Comparison of ENCODE assay signal across 29 mouse cellular contexts in genomic region chr9:121696626-121697025, GRCm38 (mm10). TPM values are rescaled to one million over a fixed set of nuclear protein-coding genes. Genes with fewer than 3 reads are reported as not detected.
DNase-seq lines count a peak whose midpoint lies in the region; ATAC-seq and TF ChIP-seq lines count a peak whose summit lies in the region.
"Had no signal": no experiment of that assay in that cellular context is flagged by ENCODE, and none has a peak within 500 bp of the region (broad histone marks: within the 10 kb centered on the region; RNA-seq: fewer than 3 reads in every experiment).

No protein-coding gene starts in this region.

- 0 out of 2 replicates have a peak, but pooled peaks cover 2% of the 10 kb centered on the region for H3K36me3 ChIP-seq in kidney, postnatal 0 days (ENCODE audit: insufficient read depth, low read length)
- H3K36me3 ChIP-seq in midbrain, embryonic 11.5 days (ENCODE audit: control insufficient read depth, insufficient read depth, low read length) = no peaks in the 10 kb centered on the region
- H3K36me3 ChIP-seq in midbrain, embryonic 10.5 days = peaks cover 70% of the 10 kb centered on the region
- peaks cover 16% of the 10 kb centered on the region; the same call in 1 of the 2 replicates for H3K36me3 ChIP-seq in heart, embryonic 12.5 days

- no peaks in the 10 kb centered on the region for H3K9me3 ChIP-seq in kidney, postnatal 0 days (replicated peaks; ENCODE audit: low read length)
- H3K9me3 ChIP-seq in midbrain, embryonic 11.5 days (ENCODE audit: control insufficient read depth, low read length) = no peaks in the 10 kb centered on the region
- H3K9me3 ChIP-seq in midbrain, embryonic 10.5 days (replicated peaks) = peaks cover 6% of the 10 kb centered on the region
- H3K9me3 ChIP-seq in heart, embryonic 12.5 days (replicated peaks) = peaks cover 4% of the 10 kb centered on the region; the same call in 1 of the 2 replicates
- H3K9me3 ChIP-seq: hindbrain, embryonic 13.5 days; intestine, embryonic 15.5 days; midbrain, embryonic 13.5 days; neural tube, embryonic 12.5 days had no signal

- DNase-seq in kidney, postnatal 0 days (ENCODE audit: low spot score) = no peak
- no peak for DNase-seq in kidney, postnatal 36 days
- no peak for DNase-seq in midbrain, embryonic 11.5 days (ENCODE audit: low spot score, missing footprints)
- no peak for DNase-seq in midbrain, embryonic 10.5 days (ENCODE audit: low spot score)
- peak; percentile 37 for DNase-seq in lung, postnatal 36 days
- DNase-seq in left cerebral cortex, adult 18-20 months (ENCODE audit: low spot score in 2 of 2) = no peak
- DNase-seq: adrenal gland, adult 2 months; cerebellum, adult 11-12 months; cerebellum, postnatal 10 days; gastrocnemius, postnatal 14 days; heart, adult 18-20 months; kidney, adult 8-10 months; kidney, postnatal 14 days; layer of hippocampus, postnatal 36 days; thymus, postnatal 25 days had no signal

- H3K4me1 ChIP-seq in kidney, postnatal 0 days (replicated peaks; ENCODE audit: insufficient read depth, low read length) = no peaks in the 10 kb centered on the region
- H3K4me1 ChIP-seq in midbrain, embryonic 11.5 days (ENCODE audit: control insufficient read depth, insufficient read depth, low read length) = no peaks in the 10 kb centered on the region
- peaks cover 2% of the 10 kb centered on the region; the same call in 1 of the 2 replicates for H3K4me1 ChIP-seq in midbrain, embryonic 10.5 days
- 0 out of 2 replicates have a peak, but pooled peaks cover 5% of the 10 kb centered on the region for H3K4me1 ChIP-seq in heart, embryonic 12.5 days (replicated peaks)
- H3K4me1 ChIP-seq: embryonic facial prominence, embryonic 13.5 days; hindbrain, embryonic 13.5 days; intestine, embryonic 15.5 days; neural tube, embryonic 12.5 days had no signal

- peak; percentile 7; the same call in 1 of the 2 replicates for ATAC-seq in kidney, postnatal 0 days (replicated peaks; ENCODE audit: low FRiP score, low read depth)
- peak; percentile 30; the same call in 1 of the 2 replicates for ATAC-seq in midbrain, embryonic 11.5 days (ENCODE audit: low FRiP score)
- no peak for ATAC-seq in heart, embryonic 12.5 days (ENCODE audit: insufficient number of reproducible peaks, low FRiP score)
- ATAC-seq: forebrain, embryonic 14.5 days had no signal

- 87% methylated on average over 9 of the region's 9 CpGs for WGBS in kidney, postnatal 0 days
- WGBS in midbrain, embryonic 11.5 days = 93% methylated on average over 9 of the region's 9 CpGs
- WGBS in midbrain, embryonic 10.5 days = 96% methylated on average over 9 of the region's 9 CpGs
- WGBS in heart, embryonic 12.5 days = 90% methylated on average over 9 of the region's 9 CpGs

- H3K4me3 ChIP-seq in kidney, postnatal 0 days (replicated peaks; ENCODE audit: low read depth, low read length) = no peak overlapping the region
- H3K4me3 ChIP-seq in midbrain, embryonic 11.5 days (ENCODE audit: low read depth, low read length) = no peak overlapping the region
- no peak overlapping the region for H3K4me3 ChIP-seq in midbrain, embryonic 10.5 days
- no peak overlapping the region for H3K4me3 ChIP-seq in heart, embryonic 12.5 days
- H3K4me3 ChIP-seq: embryonic facial prominence, embryonic 13.5 days; hindbrain, embryonic 13.5 days; intestine, embryonic 15.5 days; layer of hippocampus, adult 2 months; midbrain, embryonic 13.5 days; neural tube, embryonic 12.5 days had no signal

- no peak for TF ChIP-seq CTCF in kidney, postnatal 0 days (IDR thresholded peaks at IDR 0.05; ENCODE audit: low read depth)

- H3K27ac ChIP-seq in kidney, postnatal 0 days = no peak overlapping the region
- no peak overlapping the region for H3K27ac ChIP-seq in midbrain, embryonic 11.5 days (ENCODE audit: low read depth, low read length)
- no peak overlapping the region for H3K27ac ChIP-seq in midbrain, embryonic 10.5 days (replicated peaks)
- no peak overlapping the region for H3K27ac ChIP-seq in heart, embryonic 12.5 days (ENCODE audit: poor library complexity, severe bottlenecking)
- H3K27ac ChIP-seq: embryonic facial prominence, embryonic 13.5 days; hindbrain, embryonic 13.5 days; intestine, embryonic 15.5 days; layer of hippocampus, adult 2 months; liver, embryonic 14.5 days; midbrain, embryonic 13.5 days; neural tube, embryonic 12.5 days had no signal

- H3K4me2 ChIP-seq in kidney, postnatal 0 days (ENCODE audit: low read length) = no peak overlapping the region
- no peak overlapping the region for H3K4me2 ChIP-seq in midbrain, embryonic 11.5 days
- no peak overlapping the region for H3K4me2 ChIP-seq in heart, embryonic 12.5 days
- H3K4me2 ChIP-seq: embryonic facial prominence, embryonic 13.5 days; hindbrain, embryonic 13.5 days; intestine, embryonic 15.5 days; midbrain, embryonic 13.5 days; neural tube, embryonic 12.5 days had no signal

- no peaks in the 10 kb centered on the region for H3K27me3 ChIP-seq in kidney, postnatal 0 days (ENCODE audit: insufficient read depth, low read length)
- H3K27me3 ChIP-seq in midbrain, embryonic 11.5 days (ENCODE audit: control insufficient read depth, insufficient read depth, low read length) = no peaks in the 10 kb centered on the region
- no peaks in the 10 kb centered on the region for H3K27me3 ChIP-seq in midbrain, embryonic 10.5 days (ENCODE audit: low read depth, poor library complexity, severe bottlenecking)
- H3K27me3 ChIP-seq in heart, embryonic 12.5 days (replicated peaks) = no peaks in the 10 kb centered on the region
- H3K27me3 ChIP-seq: embryonic facial prominence, embryonic 13.5 days; hindbrain, embryonic 13.5 days; intestine, embryonic 15.5 days; midbrain, embryonic 13.5 days; neural tube, embryonic 12.5 days had no signal

- no peak overlapping the region for H3K9ac ChIP-seq in kidney, postnatal 0 days (ENCODE audit: low read depth, low read length)
- no peak overlapping the region for H3K9ac ChIP-seq in midbrain, embryonic 11.5 days (ENCODE audit: low read length)
- H3K9ac ChIP-seq in heart, embryonic 12.5 days = no peak overlapping the region
- H3K9ac ChIP-seq: embryonic facial prominence, embryonic 13.5 days; hindbrain, embryonic 13.5 days; intestine, embryonic 15.5 days; liver, embryonic 14.5 days; midbrain, embryonic 13.5 days; neural tube, embryonic 12.5 days had no signal

RNA-seq across cellular contexts. Expression of gene Sec22c, which starts 8.7 kb away (rescaled TPM):
- polyA plus RNA-seq in kidney, postnatal 0 days (2015; fragmentation: Nextera tagmentation; extraction: Ambion mirVana) = 7.4 and 8.1 TPM in 2 replicates
- polyA plus RNA-seq in midbrain, embryonic 11.5 days (2014; fragmentation: Nextera tagmentation; extraction: Ambion mirVana) = 16.9 and 18.2 TPM in 2 replicates
- 18.4 and 21.9 TPM in 2 replicates for polyA plus RNA-seq in midbrain, embryonic 10.5 days (2016; fragmentation: Nextera tagmentation; extraction: Ambion mirVana)
- polyA plus RNA-seq in heart, embryonic 12.5 days (2016; fragmentation: Nextera tagmentation; extraction: Ambion mirVana) = 5.8 and 6.2 TPM in 2 replicates
- 10 to 100 TPM; 28.9 to 29.4 TPM for total RNA-seq in left cerebral cortex, adult 18-20 months (2021)

RNA-seq across cellular contexts. Expression of gene Ss18l2, which starts 13.5 kb away (rescaled TPM):
- polyA plus RNA-seq in kidney, postnatal 0 days (2015; fragmentation: Nextera tagmentation; extraction: Ambion mirVana) = 176 and 194 TPM in 2 replicates
- 100 and 106 TPM in 2 replicates for polyA plus RNA-seq in midbrain, embryonic 11.5 days (2014; fragmentation: Nextera tagmentation; extraction: Ambion mirVana)
- 91.8 and 103 TPM in 2 replicates for polyA plus RNA-seq in midbrain, embryonic 10.5 days (2016; fragmentation: Nextera tagmentation; extraction: Ambion mirVana)
- polyA plus RNA-seq in heart, embryonic 12.5 days (2016; fragmentation: Nextera tagmentation; extraction: Ambion mirVana) = 145 and 152 TPM in 2 replicates
- 10 to 100 TPM; 73.2 to 83.3 TPM for total RNA-seq in left cerebral cortex, adult 18-20 months (2021)

RNA-seq across cellular contexts. Expression of gene Nktr, which starts 22.3 kb away (rescaled TPM):
- polyA plus RNA-seq in kidney, postnatal 0 days (2015; fragmentation: Nextera tagmentation; extraction: Ambion mirVana) = 42.8 and 44.7 TPM in 2 replicates
- polyA plus RNA-seq in midbrain, embryonic 11.5 days (2014; fragmentation: Nextera tagmentation; extraction: Ambion mirVana) = 61.6 and 70.4 TPM in 2 replicates
- 56.1 and 59.5 TPM in 2 replicates for polyA plus RNA-seq in midbrain, embryonic 10.5 days (2016; fragmentation: Nextera tagmentation; extraction: Ambion mirVana)
- 53.6 and 61.4 TPM in 2 replicates for polyA plus RNA-seq in heart, embryonic 12.5 days (2016; fragmentation: Nextera tagmentation; extraction: Ambion mirVana)
- 100 to 1,000 TPM; 103 to 112 TPM for total RNA-seq in left cerebral cortex, adult 18-20 months (2021)

RNA-seq across cellular contexts. Expression of gene Vipr1, which starts 54.1 kb away (rescaled TPM):
- 0.13 and 0.17 TPM in 2 replicates for polyA plus RNA-seq in kidney, postnatal 0 days (2015; fragmentation: Nextera tagmentation; extraction: Ambion mirVana)
- polyA plus RNA-seq in midbrain, embryonic 11.5 days (2014; fragmentation: Nextera tagmentation; extraction: Ambion mirVana) = 0.41 and 0.44 TPM in 2 replicates
- polyA plus RNA-seq in midbrain, embryonic 10.5 days (2016; fragmentation: Nextera tagmentation; extraction: Ambion mirVana) = 0.35 and 0.80 TPM in 2 replicates
- 0.15 and 0.21 TPM in 2 replicates for polyA plus RNA-seq in heart, embryonic 12.5 days (2016; fragmentation: Nextera tagmentation; extraction: Ambion mirVana)
- total RNA-seq in left cerebral cortex, adult 18-20 months (2021) = 10 to 100 TPM; 22.1 to 35.8 TPM
- total RNA-seq: MEL had no signal

RNA-seq across cellular contexts. Expression of gene Lyzl4, which starts 54.7 kb away (rescaled TPM):
- polyA plus RNA-seq in kidney, postnatal 0 days (2015; fragmentation: Nextera tagmentation; extraction: Ambion mirVana) = 0.28 TPM in 1 of 2 replicates, not detected in the other
- 0.22 TPM in 1 of 2 replicates, not detected in the other for polyA plus RNA-seq in midbrain, embryonic 11.5 days (2014; fragmentation: Nextera tagmentation; extraction: Ambion mirVana)
- polyA plus RNA-seq in midbrain, embryonic 10.5 days (2016; fragmentation: Nextera tagmentation; extraction: Ambion mirVana) = not detected in 2 replicates
- not detected in 2 replicates for polyA plus RNA-seq in heart, embryonic 12.5 days (2016; fragmentation: Nextera tagmentation; extraction: Ambion mirVana)
- 1 to 10 TPM; 1.4 to 1.8 TPM for total RNA-seq in left cerebral cortex, adult 18-20 months (2021)
- total RNA-seq: adrenal gland, adult 2 months; heart, adult 18-20 months; heart, postnatal 25 days; megakaryocyte progenitor cell, adult 5-6 weeks; MEL had no signal
- polyA plus RNA-seq: C2C12; heart, embryonic 14.5 days; hindbrain, embryonic 13.5 days; intestine, embryonic 15.5 days; neural tube, embryonic 12.5 days had no signal
